Mouse (Mus musculus) brain, embryonic 14.5 days (tissue): ENCODE measurements around the gene Hexim1.

Experiments used
- CTCF ChIP-seq: fragments of 200-500 bp; IDR thresholded peaks from 2 replicates; pipeline ENCODE4 v1.5.1; 2012; ENCODE audit warnings: inconsistent platforms, mild to moderate bottlenecking, moderate library complexity, borderline replicate concordance; ENCODE audit not compliant: insufficient read depth, insufficient read length; ENCODE audit errors: extremely low read depth
- POLR2A ChIP-seq: fragments of 200-500 bp; IDR thresholded peaks from 2 replicates; pipeline ENCODE4 v1.6.1; 2012; ENCODE audit warnings: mild to moderate bottlenecking, inconsistent platforms, borderline replicate concordance; ENCODE audit not compliant: poor library complexity, insufficient read depth, insufficient read length, severe bottlenecking; ENCODE audit errors: extremely low read depth

DNA sequence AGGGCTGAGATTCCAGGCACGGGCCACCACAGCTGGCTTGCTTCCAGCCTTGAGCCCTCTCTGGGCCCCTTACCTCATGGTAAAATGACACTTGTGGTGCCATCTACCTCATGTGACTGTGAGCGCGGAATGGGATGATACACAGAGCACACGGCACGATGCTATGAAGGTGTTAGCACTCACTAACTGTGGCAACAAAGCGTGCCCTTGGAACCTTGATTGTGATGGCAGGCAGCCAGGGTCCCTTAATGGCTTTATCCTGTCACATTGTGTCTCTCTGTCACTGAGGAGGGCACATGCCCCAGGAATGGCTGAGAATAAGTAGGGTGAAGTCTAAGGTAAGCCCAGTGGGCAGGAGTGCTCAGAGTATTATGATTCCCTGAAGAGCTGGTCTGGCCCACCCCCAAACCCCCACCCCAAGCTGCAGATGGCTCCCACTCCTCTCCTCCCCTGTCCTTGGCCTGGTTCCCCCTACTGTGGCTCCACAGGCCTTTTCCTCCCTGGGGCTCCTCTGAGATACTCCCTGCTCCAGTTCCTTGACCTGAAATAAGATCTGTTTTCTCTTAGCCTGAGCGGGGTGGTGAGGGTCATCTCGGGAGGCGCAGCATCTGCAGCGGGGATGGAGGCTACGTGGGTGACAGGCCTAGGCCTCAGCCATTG, 17.4 kb upstream of the Hexim1 start:
- TF ChIP-seq CTCF (no peak), POLR2A (no peak)
